Mouse (Mus musculus) embryo, embryonic 10.5 days (tissue): ENCODE results near the gene Mettl21a.
A peak's percentile ranks its signal among the peaks of the same experiment; 100 is the strongest.

Experiments used
- DNase-seq: peaks from one replicate; pipeline ENCODE4 v3.0.0-alpha.2; 2015; ENCODE audit warnings: low spot score

Mettl21a gene

DNA sequence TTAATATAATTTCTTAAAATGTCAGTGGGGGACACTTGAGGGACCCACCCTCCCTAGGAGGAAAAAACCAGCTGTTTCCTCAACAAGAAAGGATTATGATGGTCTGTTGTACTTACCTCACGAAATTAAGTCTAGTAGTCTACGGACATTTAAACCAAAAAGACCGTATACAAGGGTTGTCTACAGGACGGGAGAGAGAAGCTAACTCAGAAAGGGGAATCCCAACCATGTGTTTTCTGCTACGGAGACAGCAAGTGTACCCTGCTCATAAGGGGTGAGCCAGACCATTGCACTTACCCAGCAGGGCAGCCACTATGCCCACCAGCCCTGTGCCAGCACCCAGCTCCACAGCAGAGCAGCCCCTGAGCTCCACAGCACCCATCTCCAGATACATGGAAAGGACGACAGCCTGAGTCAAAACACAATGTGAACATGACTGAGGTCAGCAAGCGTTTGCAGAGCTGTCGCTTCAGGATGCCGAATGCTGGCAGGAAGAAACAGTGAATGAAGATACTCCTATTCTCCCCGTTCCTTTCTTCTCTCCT lies 2.2 kb downstream of the Mettl21a start:
- DNase-seq: no peak

DNA sequence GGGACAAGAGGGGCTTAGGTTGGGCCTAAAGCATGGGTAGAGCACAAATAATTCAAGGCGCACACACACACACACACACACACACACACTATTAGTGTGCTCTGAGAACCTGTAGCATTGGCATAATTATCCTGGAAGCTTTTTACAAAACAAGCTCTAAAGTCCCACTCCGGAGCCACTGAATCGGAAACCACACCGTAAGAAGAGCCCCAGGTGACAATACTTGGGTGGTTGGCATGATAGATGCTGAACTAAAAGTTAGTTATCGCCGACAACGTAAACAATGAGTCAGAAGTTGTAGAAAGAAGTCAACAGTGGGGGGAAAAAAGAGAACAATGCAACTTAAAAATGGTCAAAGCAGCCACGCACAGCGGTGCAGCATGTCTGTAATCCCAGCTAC lies 2.7 kb downstream of the Mettl21a start:
- no peak for DNase-seq

DNA sequence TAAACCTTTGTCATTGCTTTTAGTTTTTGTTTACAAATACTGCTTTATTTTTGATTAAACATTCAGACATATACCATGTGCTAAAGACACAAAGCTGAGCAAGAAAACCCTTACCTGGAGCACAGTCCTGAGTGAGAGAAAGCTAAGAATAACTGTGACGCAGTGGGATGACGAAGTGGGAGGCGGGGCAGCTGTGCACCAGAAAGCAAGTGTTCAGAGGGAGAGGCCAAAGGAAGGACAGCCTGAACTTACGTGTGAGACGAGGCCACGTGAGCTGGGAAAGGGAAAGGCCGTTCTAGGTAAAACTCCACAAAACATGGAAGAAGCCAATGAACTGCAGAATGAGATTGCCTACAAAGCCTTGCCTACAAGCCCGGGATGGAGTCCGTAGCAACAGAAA lies 7.1 kb downstream of the Mettl21a start:
- no peak for DNase-seq

DNA sequence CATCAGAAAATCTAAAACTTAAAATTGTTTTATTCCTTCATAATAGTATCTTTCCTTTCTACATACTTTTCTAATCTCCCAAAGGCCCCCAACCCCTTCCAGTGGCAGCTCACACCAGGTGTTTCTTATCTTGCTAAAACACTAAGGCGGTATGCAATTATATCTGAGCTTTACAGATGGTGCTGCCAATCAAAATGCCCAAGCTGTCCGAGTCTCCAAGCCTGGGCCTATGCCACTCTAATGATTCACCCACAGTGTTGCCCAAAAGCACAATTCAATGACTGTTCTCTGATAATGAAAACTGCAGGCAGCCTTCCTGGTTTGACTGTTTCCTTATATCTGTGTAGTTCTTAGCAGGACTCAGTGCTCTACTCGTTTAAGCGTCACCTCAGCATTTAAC lies 7.9 kb downstream of the Mettl21a start:
- no peak for DNase-seq

DNA sequence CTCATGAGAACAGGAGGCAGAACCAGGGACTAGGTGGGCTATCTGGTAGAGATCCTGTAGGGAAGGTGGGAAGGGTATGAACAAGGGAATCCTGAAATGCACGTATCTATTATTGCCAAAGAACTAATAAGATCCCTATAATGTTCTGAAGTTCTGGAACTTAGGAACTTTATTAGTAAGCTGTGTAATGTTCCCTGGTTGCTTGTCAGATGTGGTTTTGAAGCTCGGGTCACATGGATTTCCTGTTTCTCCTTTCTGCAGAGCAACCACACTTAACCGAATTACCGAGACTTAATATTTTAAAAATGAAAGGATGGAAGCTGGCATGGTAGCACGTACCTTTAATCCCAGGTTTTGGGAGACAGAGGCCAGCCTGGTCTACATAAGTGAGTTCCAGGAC lies 13.7 kb downstream of the Mettl21a start:
- DNase-seq: no peak

DNA sequence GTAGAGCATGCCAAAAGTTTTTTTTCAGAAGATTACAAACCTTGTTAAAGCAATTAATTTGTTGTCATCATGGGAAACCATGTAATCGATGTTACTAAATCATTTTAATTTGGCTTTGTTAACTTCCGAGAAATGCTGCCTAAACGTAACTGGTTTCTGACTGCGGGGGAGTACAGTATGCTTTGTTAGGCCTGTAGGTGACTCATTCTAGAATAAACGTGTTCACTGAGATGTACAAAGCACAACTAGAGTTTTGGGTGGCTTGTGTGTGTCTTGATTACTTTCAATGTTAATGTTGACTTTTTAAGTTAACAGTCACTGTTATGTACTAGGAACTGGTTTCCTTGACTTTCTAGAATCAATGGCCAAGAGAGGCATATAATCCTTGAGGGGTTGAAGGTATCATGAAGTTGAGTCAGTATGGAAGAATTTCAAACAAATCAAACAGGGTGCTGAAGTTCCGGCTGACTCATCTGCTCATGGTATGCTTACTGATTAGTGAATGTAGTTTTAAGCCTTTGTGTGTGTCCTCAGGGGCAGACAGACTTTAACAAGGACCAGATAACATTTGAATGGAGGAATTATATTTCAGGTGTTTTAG lies 15.7 kb downstream of the Mettl21a start:
- no peak for DNase-seq

DNA sequence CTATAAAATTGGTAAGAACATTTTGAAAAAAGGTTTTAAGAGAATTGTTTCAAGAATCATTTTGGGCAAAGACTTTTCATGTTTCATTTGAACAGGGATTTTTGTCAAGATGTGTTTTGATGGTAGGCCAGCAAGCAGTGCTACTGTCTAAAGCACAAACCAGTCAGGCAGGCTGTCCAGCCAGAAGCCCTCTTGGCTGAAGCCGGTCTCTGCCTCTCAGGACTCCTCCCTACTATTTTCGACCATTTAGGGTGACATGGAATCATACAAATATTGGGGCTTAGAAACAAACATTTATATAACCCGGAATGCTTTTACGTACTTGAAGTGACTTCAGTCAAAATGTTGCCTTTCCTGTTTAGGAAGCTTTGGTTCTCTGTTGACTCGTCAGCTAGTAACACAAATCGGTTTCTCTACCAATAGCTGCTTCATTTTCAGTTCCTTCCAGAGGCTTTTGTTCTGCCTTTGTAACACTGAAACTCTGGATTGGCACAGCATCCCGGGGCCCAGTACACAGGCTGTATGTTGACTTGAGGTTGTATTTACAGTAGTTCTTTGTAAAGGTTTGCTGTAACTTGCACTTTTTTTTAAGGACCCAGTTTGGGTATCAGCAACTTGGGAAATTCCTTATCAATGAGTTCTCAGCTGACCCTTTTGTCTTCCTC lies 16.5 kb downstream of the Mettl21a start:
- DNase-seq: no peak

DNA sequence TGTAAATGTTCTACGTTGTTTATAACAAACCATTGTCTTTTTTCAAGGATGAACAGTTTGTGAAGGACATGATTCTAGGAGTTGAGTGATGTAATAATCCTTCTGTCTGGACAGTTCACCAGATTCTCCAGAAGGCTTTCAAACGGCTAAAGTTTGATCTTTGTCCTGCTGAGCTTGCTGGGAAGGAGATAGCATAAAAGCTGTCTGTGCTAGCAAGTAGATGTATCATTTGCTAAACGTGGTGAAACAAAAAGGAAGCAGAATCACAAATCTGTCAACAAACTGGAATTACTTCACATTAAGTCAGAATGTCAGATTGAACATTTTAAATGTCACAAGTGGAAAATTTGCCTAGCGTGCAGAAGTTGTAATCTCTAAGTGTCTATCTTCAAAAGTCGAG lies 18.1 kb downstream of the Mettl21a start:
- DNase-seq: no peak

DNA sequence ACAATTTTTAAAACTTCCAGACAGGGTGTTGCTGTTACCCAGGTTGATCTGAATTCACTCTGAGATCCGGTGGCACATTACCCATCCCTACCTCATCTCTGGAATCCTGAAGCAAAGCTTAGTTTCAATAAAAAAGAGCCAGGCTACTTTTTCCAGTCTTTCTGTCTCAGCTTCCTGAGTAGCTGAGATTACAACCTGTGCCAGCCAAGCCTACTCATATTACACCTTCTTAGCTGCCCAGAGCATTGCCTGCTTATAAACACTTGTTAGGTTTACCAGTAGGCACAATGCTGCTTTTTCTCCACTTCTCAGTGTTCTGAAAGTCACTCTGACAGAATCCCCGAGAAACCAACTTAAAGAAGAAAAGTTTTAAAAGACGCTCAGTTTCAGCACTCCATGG lies 38.2 kb downstream of the Mettl21a start:
- DNase-seq: peak; percentile 21

DNA sequence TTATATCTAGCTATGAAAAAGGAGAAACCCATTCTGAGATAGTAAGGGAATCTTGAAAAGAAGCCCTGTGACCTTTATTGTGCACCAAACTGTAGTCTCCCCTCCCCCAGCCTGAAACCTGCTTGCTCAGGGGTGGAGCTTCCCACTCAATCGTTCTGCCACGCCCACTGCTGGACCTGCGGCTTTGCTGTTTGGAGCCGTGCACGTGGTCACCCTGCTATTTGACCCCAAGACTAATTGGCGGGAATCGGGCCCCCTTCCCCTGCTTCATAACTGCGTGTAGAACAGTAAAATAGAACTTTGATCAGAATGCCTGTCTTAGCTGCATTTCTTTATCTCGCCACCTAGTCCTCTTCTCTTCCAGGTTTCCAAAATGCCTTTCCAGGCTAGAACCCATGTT lies 39.1 kb downstream of the Mettl21a start:
- peak; percentile 33 for DNase-seq

DNA sequence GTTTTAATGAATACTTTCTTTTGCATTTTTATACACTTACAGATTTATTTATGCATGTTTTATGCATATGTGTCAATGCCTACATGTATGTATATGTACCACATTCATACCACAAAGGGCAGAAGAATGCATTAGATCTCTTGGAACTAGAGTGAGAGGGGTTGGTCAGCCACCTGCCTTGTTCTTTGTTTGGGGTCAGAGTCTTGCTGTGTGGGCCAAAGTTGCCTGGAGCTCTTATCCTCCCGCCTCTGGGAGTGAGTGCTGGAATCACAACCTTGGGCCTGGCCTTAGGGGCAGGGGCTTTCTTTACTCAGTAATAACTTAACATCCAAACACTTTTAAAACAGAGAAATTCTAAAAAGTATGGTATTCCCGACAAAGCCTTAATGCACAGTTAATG lies 40.3 kb downstream of the Mettl21a start:
- no peak for DNase-seq

DNA sequence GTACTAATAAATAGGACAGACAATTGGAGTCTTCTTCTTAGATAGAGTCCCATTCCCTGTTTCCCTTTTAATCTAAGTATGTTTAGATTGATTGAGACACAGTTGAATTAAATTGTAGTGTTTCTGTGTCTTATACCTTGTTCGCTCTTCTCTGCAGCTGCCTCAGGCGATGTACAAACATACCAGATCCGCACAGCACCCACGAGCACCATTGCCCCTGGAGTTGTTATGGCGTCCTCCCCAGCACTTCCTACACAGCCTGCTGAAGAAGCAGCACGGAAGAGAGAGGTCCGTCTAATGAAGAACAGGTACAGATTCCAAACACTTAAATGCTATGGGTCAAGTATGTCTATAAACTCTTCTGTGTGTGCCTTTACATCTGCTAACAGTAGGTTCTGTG lies 41.0 kb downstream of the Mettl21a start:
- no peak for DNase-seq

DNA sequence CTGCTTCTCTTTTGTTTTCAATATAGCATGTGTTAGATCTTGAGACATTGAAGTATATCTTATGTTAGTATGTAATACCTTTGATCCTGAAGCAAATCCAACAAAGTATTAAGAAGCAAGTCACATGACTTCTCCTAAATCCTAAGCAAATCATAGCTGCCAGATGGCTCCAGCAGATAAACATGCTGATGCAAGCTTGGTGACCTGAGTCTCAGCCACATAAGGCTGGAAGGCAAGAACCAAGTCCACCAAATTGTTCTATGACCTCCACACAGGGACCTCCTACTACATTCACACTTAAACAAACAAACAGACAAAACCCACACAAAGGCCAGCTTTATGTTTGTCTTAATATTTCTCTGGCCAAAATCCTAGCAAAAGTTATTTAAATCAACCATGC lies 48.8 kb downstream of the Mettl21a start:
- no peak for DNase-seq

DNA sequence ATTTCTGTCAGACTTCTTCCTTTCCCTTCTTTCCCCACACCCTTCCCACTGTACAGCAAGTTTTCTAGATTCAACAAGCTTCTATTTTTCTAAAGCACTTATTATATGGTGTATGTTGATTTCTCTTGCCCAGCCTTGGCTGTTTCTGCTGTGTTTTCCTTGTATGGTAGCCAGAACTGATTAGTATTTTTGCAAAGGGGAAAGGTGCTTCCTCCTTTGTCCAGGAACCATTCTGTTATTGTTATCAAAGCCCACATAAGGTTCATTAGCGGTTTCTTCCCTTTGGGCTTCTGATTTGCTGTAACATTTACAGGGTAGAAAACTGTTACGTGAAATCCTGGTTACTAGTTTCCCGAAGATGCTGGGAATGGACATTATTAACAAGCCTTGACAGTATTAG lies 56.9 kb downstream of the Mettl21a start:
- DNase-seq: no peak
